Mouse (Mus musculus): ENCODE measurements at regions not wholly inside any gene's neighbourhood (a gene's known extent, or its start where the extent isn't known, plus 50 kb on each side); places are given as distances from the start of the nearest gene placed in this dataset.

DNA sequence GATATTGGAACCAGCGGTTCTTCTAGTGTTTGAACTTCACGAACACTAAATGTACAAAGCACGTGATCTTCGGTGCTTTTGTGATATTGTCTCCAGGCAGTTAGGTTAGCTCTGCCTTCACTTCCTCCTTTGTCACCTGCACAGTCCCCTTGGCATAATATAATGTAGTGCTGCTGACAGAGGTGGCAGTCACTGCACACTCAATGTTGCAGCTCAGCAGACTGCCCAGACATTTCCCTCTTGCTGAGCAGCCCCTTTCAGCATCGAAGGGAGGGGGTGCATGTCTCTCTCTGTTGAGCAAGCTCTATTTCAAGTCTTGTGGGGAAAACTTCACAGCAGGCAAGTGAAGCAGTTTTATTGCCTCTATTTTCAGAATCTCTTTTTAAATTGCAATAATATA lies 731.7 kb upstream of the Steap1 start:
- TF ChIP-seq POLR2A (IDR thresholded peaks at IDR 0.05; ENCODE audit: borderline replicate concordance, extremely low read depth, insufficient read depth, insufficient read length, poor library complexity, severe bottlenecking) (no peak), CTCF (IDR thresholded peaks at IDR 0.05; ENCODE audit: borderline replicate concordance, extremely low read depth, insufficient read depth, insufficient read length) (no peak)

All from brain, embryonic 14.5 days (tissue).